Mouse (Mus musculus) left cerebral cortex, adult 11 months (tissue): ENCODE data around the gene Coq10a.
"Not testable (repeated sequence)": the region's sequence is repeated elsewhere in the genome, so short reads cannot be mapped to it uniquely, and the experiment has no call there.

Experiments
- DNase-seq: peaks from one replicate; pipeline ENCODE4 v3.0.0; 2022; ENCODE audit warnings: low spot score

Gene Coq10a

GRCm38 (mm10) chr10:128344568-128345275 lies 24.1 kb downstream of the Coq10a start:
- no peak for DNase-seq

- DNase-seq = no peak
Observed at GRCm38 (mm10) chr10:128343436-128343835, 25.4 kb downstream of the Coq10a start.

- DNase-seq = no peak
Observed at GRCm38 (mm10) chr10:128340257-128340656, 28.5 kb downstream of the Coq10a start.

GRCm38 (mm10) chr10:128338948-128339347 lies 29.8 kb downstream of the Coq10a start:
- no peak for DNase-seq

GRCm38 (mm10) chr10:128338415-128338814 lies 30.4 kb downstream of the Coq10a start:
- no peak for DNase-seq

- peak; percentile 79 for DNase-seq
Observed at GRCm38 (mm10) chr10:128337306-128338181, 31.3 kb downstream of the Coq10a start, which contains the start of gene Cs. TSS of gene Cs (plus strand) at chr10:128337734.

- DNase-seq = no peak
Observed at GRCm38 (mm10) chr10:128336597-128336996, 32.2 kb downstream of the Coq10a start.

- no peak for DNase-seq
Observed at GRCm38 (mm10) chr10:128336195-128336594, 32.6 kb downstream of the Coq10a start.

GRCm38 (mm10) chr10:128335582-128335981 lies 33.2 kb downstream of the Coq10a start:
- no peak for DNase-seq

GRCm38 (mm10) chr10:128332358-128333249 lies 36.2 kb downstream of the Coq10a start:
- DNase-seq = not testable (repeated sequence)

- no peak for DNase-seq
Observed at GRCm38 (mm10) chr10:128327610-128328009, 41.2 kb downstream of the Coq10a start.

GRCm38 (mm10) chr10:128326825-128327224 lies 42.0 kb downstream of the Coq10a start:
- no peak for DNase-seq

GRCm38 (mm10) chr10:128323516-128323915 lies 45.3 kb downstream of the Coq10a start:
- DNase-seq = no peak

- peak; percentile 24 for DNase-seq
Observed at GRCm38 (mm10) chr10:128322141-128323108, 46.4 kb downstream of the Coq10a start, which contains the start of gene Cnpy2. TSS of gene Cnpy2 (plus strand) at chr10:128322459.

- DNase-seq = no peak
Observed at GRCm38 (mm10) chr10:128321641-128322040, 47.2 kb downstream of the Coq10a start.

GRCm38 (mm10) chr10:128315578-128315977 lies 53.2 kb downstream of the Coq10a start:
- no peak for DNase-seq
